Mouse (Mus musculus) stomach, embryonic 15.5 days (tissue): ENCODE data around the gene Azin2. TPM values are rescaled to one million over a fixed set of nuclear protein-coding genes. Genes with fewer than 3 reads are reported as not detected.

Experiments
- ATAC-seq: fragments of 200-750 bp; cut with Nextera tagmentation; 2 replicates; pipeline ENCODE4 v1.8.0; 2017; ENCODE audit warnings: low read depth, moderate number of reproducible peaks, moderate TSS enrichment; ENCODE audit not compliant: insufficient read depth, low FRiP score
- H3K27ac ChIP-seq: fragments of 300-500 bp; sonication (generic); 2 replicates; pipeline ENCODE4 v1.5.1; 2015; ENCODE audit warnings: mild to moderate bottlenecking, inconsistent platforms
- H3K27me3 ChIP-seq: fragments of 300-500 bp; sonication (generic); replicated peaks from 2 replicates; pipeline ENCODE4 v1.6.1; 2015; ENCODE audit warnings: inconsistent platforms
- H3K36me3 ChIP-seq: fragments of 300-500 bp; sonication (generic); 2 replicates; pipeline ENCODE4 v1.6.1; 2015; ENCODE audit warnings: inconsistent platforms
- H3K4me1 ChIP-seq: fragments of 300-500 bp; sonication (generic); 2 replicates; pipeline ENCODE4 v1.6.1; 2015; ENCODE audit warnings: inconsistent platforms
- H3K4me2 ChIP-seq: fragments of 300-500 bp; sonication (generic); 2 replicates; pipeline ENCODE4 v1.6.1; 2015; ENCODE audit warnings: mild to moderate bottlenecking, inconsistent platforms
- H3K4me3 ChIP-seq: fragments of 300-500 bp; sonication (generic); replicated peaks from 2 replicates; pipeline ENCODE4 v1.5.1; 2015; ENCODE audit warnings: inconsistent platforms
- H3K9ac ChIP-seq: fragments of 300-500 bp; sonication (generic); 2 replicates; pipeline ENCODE4 v1.6.1; 2015; ENCODE audit warnings: inconsistent platforms
- H3K9me3 ChIP-seq: fragments of 300-500 bp; sonication (generic); 2 replicates; pipeline ENCODE4 v1.6.1; 2016; ENCODE audit warnings: inconsistent platforms
- WGBS: fragments of 180-500 bp; shearing (Covaris S2); methylation state at CpG from one replicate; pipeline ENCODE4 v1.1.7; 2015; 5-methylcytosine and 5-hydroxymethylcytosine counted together
- polyA plus RNA-seq: library from polyadenylated mRNA; unstranded; fragments of >200 nt; fragmentation: Nextera tagmentation; extraction: Ambion mirVana; gene quantifications from 2 replicates; pipeline ENCODE4 v1.2.1, GENCODE M21; 2015

Gene Azin2
- polyA plus RNA-seq, 1 experiment from 2014 or later = 18.4 TPM

- Histone ChIP-seq H3K4me3 (no peak overlapping the region), H3K27ac (no peak overlapping the region), H3K9ac (no peak overlapping the region), H3K4me2 (no peak overlapping the region), H3K4me1 (no peaks in the 10 kb centered on the region), H3K27me3 (no peaks in the 10 kb centered on the region), H3K36me3 (no peaks in the 10 kb centered on the region), H3K9me3 (no peaks in the 10 kb centered on the region)
- 67% methylated on average over 4 of the region's 4 CpGs for WGBS
- no peak for ATAC-seq
Measured at GRCm38 (mm10) chr4:128976577-128976976, 14.3 kb upstream of the Azin2 start.

- H3K9me3 ChIP-seq = no peaks in the 10 kb centered on the region
- no peak overlapping the region for H3K4me2 ChIP-seq
- WGBS = 87% methylated on average over 8 of the region's 8 CpGs
- 0 out of 2 replicates have a peak, but pooled peaks cover 3% of the 10 kb centered on the region for H3K4me1 ChIP-seq
- no peak overlapping the region for H3K9ac ChIP-seq
- H3K4me3 ChIP-seq = no peak overlapping the region
- no peak overlapping the region for H3K27ac ChIP-seq
- H3K27me3 ChIP-seq = no peaks in the 10 kb centered on the region
- no peak for ATAC-seq
- H3K36me3 ChIP-seq = no peaks in the 10 kb centered on the region
Measured at GRCm38 (mm10) chr4:128974677-128975076, 12.4 kb upstream of the Azin2 start.

GRCm38 (mm10) chr4:128971065-128971694, 8.9 kb upstream of the Azin2 start:
- H3K9me3 ChIP-seq = no peaks in the 10 kb centered on the region
- no peak overlapping the region for H3K4me3 ChIP-seq
- 0 out of 2 replicates have a peak, but pooled peaks cover 9% of the 10 kb centered on the region for H3K4me1 ChIP-seq
- no peaks in the 10 kb centered on the region for H3K27me3 ChIP-seq
- H3K36me3 ChIP-seq = no peaks in the 10 kb centered on the region
- no peak overlapping the region for H3K9ac ChIP-seq
- WGBS = 43% methylated on average over 14 of the region's 14 CpGs
- no peak overlapping the region for H3K4me2 ChIP-seq
- ATAC-seq = peak; percentile 38; the same call in 1 of the 2 replicates
- H3K27ac ChIP-seq = no peak overlapping the region

GRCm38 (mm10) chr4:128970417-128970807, 8.2 kb upstream of the Azin2 start:
- Histone ChIP-seq H3K27ac (no peak overlapping the region), H3K4me1 (0 out of 2 replicates have a peak, but pooled peaks cover 9% of the 10 kb centered on the region), H3K9ac (no peak overlapping the region), H3K9me3 (no peaks in the 10 kb centered on the region), H3K4me3 (no peak overlapping the region), H3K4me2 (no peak overlapping the region), H3K36me3 (no peaks in the 10 kb centered on the region), H3K27me3 (no peaks in the 10 kb centered on the region)
- ATAC-seq = no peak
- WGBS = 68% methylated on average over 7 of the region's 8 CpGs

- no peak for ATAC-seq
- Histone ChIP-seq H3K4me2 (no peak overlapping the region), H3K4me1 (0 out of 2 replicates have a peak, but pooled peaks cover 9% of the 10 kb centered on the region), H3K27me3 (no peaks in the 10 kb centered on the region), H3K36me3 (no peaks in the 10 kb centered on the region), H3K9ac (no peak overlapping the region), H3K9me3 (no peaks in the 10 kb centered on the region), H3K4me3 (no peak overlapping the region), H3K27ac (no peak overlapping the region)
- WGBS = 54% methylated on average over 18 of the region's 18 CpGs
Measured at GRCm38 (mm10) chr4:128969607-128970416, 7.6 kb upstream of the Azin2 start.

GRCm38 (mm10) chr4:128969081-128969480, 6.8 kb upstream of the Azin2 start:
- Histone ChIP-seq H3K9me3 (no peaks in the 10 kb centered on the region), H3K4me3 (no peak overlapping the region), H3K4me2 (no peak overlapping the region), H3K27ac (no peak overlapping the region), H3K9ac (no peak overlapping the region), H3K36me3 (no peaks in the 10 kb centered on the region), H3K27me3 (no peaks in the 10 kb centered on the region; the same call in 1 of the 2 replicates), H3K4me1 (0 out of 2 replicates have a peak, but pooled peaks cover 9% of the 10 kb centered on the region)
- no peak for ATAC-seq
- WGBS = 67% methylated on average over 5 of the region's 5 CpGs

- 28% methylated on average over 7 of the region's 7 CpGs for WGBS
- Histone ChIP-seq H3K4me2 (peak overlapping the region; percentile 10; the same call in 1 of the 2 replicates), H3K9me3 (no peaks in the 10 kb centered on the region), H3K27me3 (no peaks in the 10 kb centered on the region; the same call in 1 of the 2 replicates), H3K4me1 (peaks cover 14% of the 10 kb centered on the region; the same call in 1 of the 2 replicates), H3K36me3 (no peaks in the 10 kb centered on the region), H3K27ac (no peak overlapping the region), H3K9ac (no peak overlapping the region), H3K4me3 (no peak overlapping the region)
- no peak for ATAC-seq
Measured at GRCm38 (mm10) chr4:128966751-128967150, 4.5 kb upstream of the Azin2 start.

- Histone ChIP-seq H3K4me3 (peak overlapping the region; percentile 72), H3K27ac (peak overlapping the region; percentile 74; the same call in 1 of the 2 replicates), H3K4me1 (peaks cover 23% of the 10 kb centered on the region), H3K27me3 (no peaks in the 10 kb centered on the region; the same call in 1 of the 2 replicates), H3K9me3 (no peaks in the 10 kb centered on the region), H3K9ac (no peak overlapping the region; the same call in 1 of the 2 replicates), H3K4me2 (peak overlapping the region; percentile 90), H3K36me3 (no peaks in the 10 kb centered on the region)
- no peak for ATAC-seq
- 6% methylated on average over 9 of the region's 9 CpGs for WGBS
Measured at GRCm38 (mm10) chr4:128962926-128963290, 666 bp upstream of the Azin2 start.

- peaks cover 22% of the 10 kb centered on the region for H3K4me1 ChIP-seq
- peak overlapping the region; percentile 58 for H3K9ac ChIP-seq
- no peak overlapping the region for H3K27ac ChIP-seq
- H3K4me3 ChIP-seq = peak overlapping the region; percentile 72
- H3K36me3 ChIP-seq = no peaks in the 10 kb centered on the region
- ATAC-seq = no peak
- peak overlapping the region; percentile 90 for H3K4me2 ChIP-seq
- H3K9me3 ChIP-seq = no peaks in the 10 kb centered on the region
- WGBS = 10% methylated on average over 16 of the region's 16 CpGs
- no peaks in the 10 kb centered on the region; the same call in 1 of the 2 replicates for H3K27me3 ChIP-seq
Measured at GRCm38 (mm10) chr4:128961301-128962028, 777 bp downstream of the Azin2 start.

GRCm38 (mm10) chr4:128959676-128960075, 2.6 kb downstream of the Azin2 start:
- whole genome bisulfite sequencing = 83% methylated on average over 17 of the region's 17 CpGs
- no peak overlapping the region for H3K4me2 ChIP-seq
- no peak overlapping the region for H3K4me3 ChIP-seq
- H3K36me3 ChIP-seq = no peaks in the 10 kb centered on the region
- H3K27me3 ChIP-seq = no peaks in the 10 kb centered on the region; the same call in 1 of the 2 replicates
- H3K27ac ChIP-seq = no peak overlapping the region
- no peak for ATAC-seq
- no peaks in the 10 kb centered on the region for H3K9me3 ChIP-seq
- H3K9ac ChIP-seq = no peak overlapping the region
- peaks cover 22% of the 10 kb centered on the region for H3K4me1 ChIP-seq

- no peak for ATAC-seq
- WGBS = 59% methylated on average over 8 of the region's 8 CpGs
Measured at GRCm38 (mm10) chr4:128958849-128959248, 3.4 kb downstream of the Azin2 start.

More at GRCm38 (mm10) chr4:128958849-128959248, 3.4 kb downstream of the Azin2 start:
- Histone ChIP-seq H3K4me3 (no peak overlapping the region), H3K9ac (no peak overlapping the region), H3K27me3 (no peaks in the 10 kb centered on the region), H3K36me3 (no peaks in the 10 kb centered on the region), H3K4me1 (peaks cover 22% of the 10 kb centered on the region), H3K27ac (no peak overlapping the region), H3K4me2 (no peak overlapping the region), H3K9me3 (no peaks in the 10 kb centered on the region)
